Mouse (Mus musculus) Patski (cell line): ENCODE data around the gene Hist1h1c. TPM values are rescaled to one million over a fixed set of nuclear protein-coding genes. Genes with fewer than 3 reads are reported as not detected.
"Not testable (repeated sequence)": the region's sequence is repeated elsewhere in the genome, so short reads cannot be mapped to it uniquely, and the experiment has no call there.

Experiments
- ATAC-seq: fragments of 100-300 bp; one replicate; pipeline ENCODE4 v1.8.0; 2021
- CTCF ChIA-PET: fragments of 350-600 bp; sonication (Branson Sonifier 250); formaldehyde crosslinking; loops from one replicate; lab custom pipeline; 2022; ENCODE audit warnings: inconsistent platforms; lab: Charles Lee
- POLR2A ChIA-PET: fragments of 350-600 bp; sonication (Branson Sonifier 250); formaldehyde crosslinking; loops from one replicate; lab custom pipeline; 2022; ENCODE audit warnings: antibody characterized with exemption, inconsistent platforms; lab: Charles Lee
- DNase-seq: peaks from one replicate; pipeline ENCODE4 v3.0.0-alpha.2; 2011; ENCODE audit warnings: low read depth, low spot score
- H3K27me3 ChIP-seq: fragments of 371-371 bp; one replicate; pipeline ENCODE4 v1.5.1; 2021
- CTCF ChIP-seq: fragments of 100-300 bp; IDR thresholded peaks from one replicate; pipeline ENCODE4 v1.5.1; 2021
- in situ Hi-C: fragments of 300-500 bp; cut with MboI; formaldehyde crosslinking; loops from 3 replicates; pipeline ENCODE4 v1.11.1; 2018; ENCODE audit warnings: low pct_unique_long_range_greater_than_20kb, mixed read lengths
- polyA plus RNA-seq: library from polyadenylated mRNA; unstranded; gene quantifications from one replicate; pipeline ENCODE4 v1.2.3, GENCODE M21; 2021

Hist1h1c gene
- polyA plus RNA-seq, 1 experiment from 2014 or later: 245 TPM

DNA sequence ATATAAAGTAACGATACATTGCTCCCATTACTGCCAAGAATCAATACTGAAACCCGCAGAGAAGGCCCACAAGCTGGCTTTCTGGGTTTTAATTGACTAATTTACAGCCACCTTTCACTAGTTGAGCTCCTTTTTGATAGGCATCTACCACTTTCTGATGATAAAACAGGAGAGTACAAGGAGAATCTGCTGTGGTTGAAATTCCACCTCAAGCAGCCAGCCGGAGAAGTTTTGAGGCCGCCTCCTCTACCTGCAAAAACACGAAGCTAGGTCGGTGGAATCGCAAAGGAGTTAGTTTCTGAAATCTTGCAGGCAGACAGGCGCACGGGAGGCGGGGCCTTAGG lies 24.6 kb downstream of the Hist1h1c start:
- no peak for TF ChIP-seq CTCF
- in situ Hi-C loops: loop anchor here (25.0 kb wide), 1 partner anchor 1976 kb away; the partner anchor contains the start of genes Hist1h1b, Hist1h2an, Hist1h2bp and Hist1h3i
- ATAC-seq (no peak), DNase-seq (no peak)
- POLR2A ChIA-PET: interaction anchor here (0.9 to 1.7 kb wide), 3 partner anchors 9 to 22 kb away, joined by 3 to 4 read pairs (median 4); no protein-coding TSS in a partner anchor
- H3K27me3 ChIP-seq: no peaks in the 10 kb centered on the region
- CTCF ChIA-PET: interaction anchor here (1.2 kb wide), 1 partner anchor 10 kb away, joined by 4 read pairs; no protein-coding TSS in a partner anchor

DNA sequence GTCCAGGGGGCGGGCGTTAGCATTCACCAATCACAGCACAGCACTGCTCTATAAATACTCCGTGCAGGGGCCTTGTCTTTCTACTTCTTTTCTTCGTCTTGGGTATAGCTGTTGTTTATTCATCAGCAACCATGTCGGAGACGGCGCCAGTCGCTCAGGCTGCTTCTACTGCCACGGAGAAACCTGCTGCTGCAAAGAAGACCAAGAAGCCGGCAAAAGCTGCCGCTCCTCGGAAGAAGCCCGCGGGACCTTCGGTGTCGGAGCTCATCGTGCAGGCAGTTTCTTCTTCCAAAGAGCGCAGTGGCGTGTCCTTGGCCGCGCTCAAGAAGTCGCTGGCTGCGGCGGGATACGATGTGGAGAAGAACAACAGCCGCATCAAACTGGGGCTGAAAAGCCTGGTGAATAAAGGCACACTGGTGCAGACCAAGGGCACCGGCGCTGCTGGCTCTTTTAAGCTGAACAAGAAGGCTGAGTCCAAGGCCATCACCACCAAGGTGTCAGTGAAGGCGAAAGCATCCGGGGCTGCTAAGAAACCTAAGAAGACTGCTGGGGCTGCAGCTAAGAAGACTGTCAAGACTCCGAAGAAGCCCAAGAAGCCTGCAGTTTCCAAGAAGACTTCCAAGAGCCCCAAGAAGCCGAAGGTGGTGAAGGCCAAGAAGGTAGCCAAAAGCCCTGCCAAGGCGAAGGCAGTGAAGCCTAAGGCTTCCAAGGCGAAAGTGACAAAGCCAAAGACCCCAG lies 25.1 kb downstream of the Hist1h1c start, which contains the start of gene Hist1h1a:
Gene Hist1h1a, plus strand, starts transcription at position 81 of the 738 bp plus-strand sequence.
- peak; percentile 52 for ATAC-seq
- CTCF ChIA-PET: interaction anchor here (1.2 kb wide), 1 partner anchor 10 kb away, joined by 4 read pairs; no protein-coding TSS in a partner anchor
- no peak for TF ChIP-seq CTCF
- in situ Hi-C loops: loop anchor here (25.0 kb wide), 1 partner anchor 1976 kb away; the partner anchor contains the start of genes Hist1h1b, Hist1h2an, Hist1h2bp and Hist1h3i
- no peaks in the 10 kb centered on the region for H3K27me3 ChIP-seq
- POLR2A ChIA-PET: interaction anchor here (0.9 to 1.7 kb wide), 3 partner anchors 9 to 23 kb away, joined by 3 to 4 read pairs (median 4); no protein-coding TSS in a partner anchor
- peak; percentile 64 for DNase-seq

DNA sequence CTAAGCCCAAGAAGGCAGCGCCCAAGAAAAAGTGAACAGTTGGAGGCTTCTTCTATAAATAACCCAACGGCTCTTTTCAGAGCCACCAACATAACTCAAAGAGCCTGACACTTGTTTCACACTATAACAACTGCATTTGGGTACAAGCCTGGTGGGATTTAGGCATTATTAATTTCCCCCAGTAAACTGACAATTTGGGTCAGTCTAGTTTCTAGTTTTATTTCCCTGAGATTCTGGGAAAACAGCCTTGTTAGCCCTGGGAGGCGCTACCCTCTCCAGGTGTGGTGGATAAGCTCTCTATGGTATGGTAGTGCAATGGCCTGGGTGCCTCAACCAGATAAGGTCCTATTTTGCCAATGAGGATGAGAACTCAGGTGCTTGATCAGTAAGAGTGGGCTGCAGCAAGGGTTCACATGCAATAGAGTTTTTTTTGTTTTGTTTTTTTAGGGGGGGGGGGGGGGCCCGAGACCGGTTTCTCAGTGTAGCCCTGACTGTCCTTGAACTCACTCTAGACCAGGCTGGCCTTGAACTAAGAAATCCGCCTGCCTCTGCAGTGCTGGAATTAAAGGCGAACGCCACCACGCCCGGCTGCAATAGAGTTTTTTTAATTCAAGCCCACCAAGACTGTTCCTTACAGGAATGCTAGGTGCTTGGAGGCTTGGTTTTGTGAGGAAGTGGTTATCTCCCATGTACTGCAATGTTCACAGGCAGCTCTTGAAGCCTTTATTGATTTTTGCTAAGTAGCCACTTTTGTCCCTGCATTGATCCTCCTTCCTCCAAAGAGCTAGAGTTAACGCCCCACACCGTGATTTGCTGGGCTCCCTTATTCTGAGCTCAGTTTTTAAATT lies 25.9 kb downstream of the Hist1h1c start:
- H3K27me3 ChIP-seq: no peaks in the 10 kb centered on the region
- TF ChIP-seq CTCF: no peak
- CTCF ChIA-PET: no interaction called here
- in situ Hi-C loops: loop anchor here (25.0 kb wide), 1 partner anchor 1977 kb away; the partner anchor contains the start of genes Hist1h1b, Hist1h2an, Hist1h2bp and Hist1h3i
- POLR2A ChIA-PET: no interaction called here
- ATAC-seq: no peak
- DNase-seq: no peak

DNA sequence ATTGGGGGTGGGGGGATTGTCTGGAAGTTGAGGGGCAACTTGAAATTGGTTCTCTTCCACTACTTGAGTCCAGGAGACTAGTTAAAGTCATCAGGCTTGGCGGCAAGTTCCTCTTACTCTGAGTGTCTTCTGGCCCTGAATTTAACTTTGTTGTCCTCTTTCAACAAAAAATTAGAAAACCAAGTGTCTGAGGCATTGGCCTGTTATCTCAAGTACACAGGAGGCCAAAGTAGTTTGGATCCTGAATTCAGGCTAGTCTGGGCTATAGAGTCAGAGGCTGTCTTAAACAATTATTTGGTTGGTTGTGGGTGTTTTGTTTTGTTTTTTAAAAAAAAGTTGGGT lies 26.5 kb downstream of the Hist1h1c start:
- no peak for ATAC-seq
- DNase-seq: no peak
- in situ Hi-C loops: loop anchor here (25.0 kb wide), 1 partner anchor 1978 kb away; the partner anchor contains the start of genes Hist1h1b, Hist1h2an, Hist1h2bp and Hist1h3i
- ChIA-PET POLR2A (no interaction called here), CTCF (no interaction called here)
- TF ChIP-seq CTCF: no peak
- no peaks in the 10 kb centered on the region for H3K27me3 ChIP-seq

DNA sequence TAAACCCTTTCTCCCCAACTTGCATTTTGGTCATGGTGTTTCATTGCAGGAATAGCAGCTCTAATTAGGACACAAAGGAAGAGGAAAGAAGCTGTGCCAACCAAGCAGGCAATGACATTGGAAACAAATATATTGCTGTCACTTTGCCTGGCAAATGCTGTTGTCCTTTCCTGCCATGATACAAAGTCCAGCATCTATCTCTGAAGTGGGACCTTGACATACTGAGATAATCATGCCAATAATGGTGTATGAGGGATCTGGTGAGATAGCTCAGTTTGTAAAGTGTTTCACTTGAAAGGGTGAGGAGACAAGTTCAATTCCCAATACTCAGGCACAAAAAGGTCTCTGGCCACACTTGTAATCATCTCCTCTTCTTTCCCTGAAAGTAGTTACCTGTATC lies 28.2 kb downstream of the Hist1h1c start:
- DNase-seq (no peak), ATAC-seq (no peak)
- ChIA-PET CTCF (no interaction called here), POLR2A (no interaction called here)
- in situ Hi-C loops: loop anchor here (25.0 kb wide), 1 partner anchor 1979 kb away; the partner anchor contains the start of genes Hist1h1b, Hist1h2an, Hist1h2bp and Hist1h3i
- no peaks in the 10 kb centered on the region for H3K27me3 ChIP-seq
- TF ChIP-seq CTCF: no peak

DNA sequence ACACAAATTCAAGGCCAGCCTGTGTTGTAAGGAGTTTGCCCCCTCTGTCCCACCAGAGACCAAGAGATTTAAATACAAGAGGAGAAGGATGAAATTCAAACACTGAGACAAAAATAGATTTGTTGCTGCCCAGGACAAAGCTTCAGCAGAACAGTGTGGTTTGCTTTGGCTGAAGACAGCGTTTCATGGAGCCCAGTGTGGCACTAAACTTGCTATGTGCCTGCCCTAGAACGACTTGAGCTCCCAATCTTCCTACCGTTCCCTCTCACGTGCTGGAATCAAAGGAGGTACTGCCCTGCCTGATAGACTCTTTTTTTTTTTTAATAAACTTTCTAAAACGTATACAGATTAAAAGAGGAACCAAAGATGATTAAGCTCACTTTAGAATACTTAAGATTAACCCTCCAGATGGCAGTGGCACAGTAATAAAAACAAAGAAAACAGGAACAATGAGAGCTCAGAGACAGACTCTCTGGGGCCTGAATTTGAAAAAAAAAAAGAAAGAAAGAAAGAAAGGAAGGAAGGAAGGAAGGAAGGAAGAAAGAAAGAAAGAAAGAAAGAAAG lies 30.3 kb downstream of the Hist1h1c start:
- H3K27me3 ChIP-seq: no peaks in the 10 kb centered on the region
- ATAC-seq (no peak), DNase-seq (no peak)
- CTCF ChIA-PET: interaction anchor here (0.7 kb wide), 1 partner anchor 1763 kb away, joined by 3 read pairs; no protein-coding TSS in a partner anchor
- POLR2A ChIA-PET: interaction anchor here (0.9 kb wide), 1 partner anchor 187 kb away, joined by 3 read pairs; no protein-coding TSS in a partner anchor
- TF ChIP-seq CTCF: no peak
- in situ Hi-C loops: loop anchor here (25.0 kb wide), 1 partner anchor 1982 kb away; the partner anchor contains the start of genes Hist1h1b, Hist1h2an, Hist1h2bp and Hist1h3i

DNA sequence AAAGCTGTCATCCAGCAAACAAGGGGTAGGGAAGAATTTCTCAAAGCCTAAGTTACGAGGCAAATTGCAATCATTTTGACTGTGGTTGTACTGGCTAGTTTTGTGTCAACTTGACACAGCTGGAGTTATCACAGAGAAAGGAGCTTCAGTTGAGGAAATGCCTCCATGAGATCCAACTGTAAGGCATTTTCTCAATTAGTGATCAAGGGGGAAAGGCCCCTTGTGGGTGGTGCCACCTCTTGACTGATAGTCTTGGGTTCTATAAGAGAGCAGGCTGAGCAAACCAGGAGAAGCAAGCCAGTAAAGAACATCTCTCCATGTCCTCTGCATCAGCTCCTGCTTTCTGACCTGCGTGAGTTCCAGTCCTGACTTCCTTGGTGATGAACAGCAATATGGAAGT lies 31.0 kb downstream of the Hist1h1c start, which contains the start of gene Trim38:
Gene Trim38, plus strand, starts transcription at position 301 of the 400 bp plus-strand sequence.
- ATAC-seq, DNase-seq, POLR2A ChIA-PET, CTCF ChIA-PET, H3K27me3 ChIP-seq: not testable (repeated sequence)
- in situ Hi-C loops: loop anchor here (25.0 kb wide), 1 partner anchor 1982 kb away; the partner anchor contains the start of genes Hist1h1b, Hist1h2an, Hist1h2bp and Hist1h3i

DNA sequence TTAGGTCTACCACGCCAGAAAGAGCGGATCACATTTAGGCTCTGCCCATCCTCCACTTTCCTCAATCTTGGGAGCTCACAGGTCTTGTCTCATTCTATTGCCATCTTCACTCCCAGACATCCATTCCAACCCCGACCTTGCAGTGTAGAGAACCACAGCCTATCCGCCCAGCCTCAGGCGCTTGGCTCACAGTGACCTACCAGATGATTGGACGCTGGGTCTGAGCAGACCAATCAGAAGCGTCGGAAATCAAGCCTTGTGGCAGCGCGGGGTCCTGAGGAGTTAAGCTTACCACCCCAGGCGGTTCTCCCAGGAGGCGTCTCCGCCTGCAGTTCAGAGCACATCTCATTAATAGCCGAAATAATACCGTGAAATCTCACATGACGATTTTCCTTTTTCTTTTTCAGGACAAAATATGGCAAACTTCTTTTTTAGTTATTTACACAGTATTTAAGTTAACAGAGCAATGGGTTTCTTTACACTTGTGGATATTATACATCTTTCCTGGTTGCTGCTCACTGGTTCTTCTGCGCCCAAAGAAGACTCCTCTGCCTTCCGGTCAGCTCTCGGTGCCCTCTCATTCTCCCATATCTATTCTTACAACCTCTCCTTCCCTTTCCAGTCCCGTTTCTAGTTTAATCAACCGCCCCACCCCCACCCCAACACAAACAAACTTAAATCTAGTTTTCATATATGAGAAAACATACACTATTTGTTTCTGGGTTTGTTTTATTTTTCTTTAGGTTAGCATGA lies 34.1 kb downstream of the Hist1h1c start:
- POLR2A ChIA-PET: interaction anchor here (1.4 kb wide), 1 partner anchor 9 kb away, joined by 4 read pairs; the partner anchor contains the start of gene Hist1h1a
- no peak for ATAC-seq
- CTCF ChIA-PET: no interaction called here
- in situ Hi-C loops: loop anchor here (25.0 kb wide), 1 partner anchor 1985 kb away; the partner anchor contains the start of genes Hist1h1b, Hist1h2an, Hist1h2bp and Hist1h3i
- no peaks in the 10 kb centered on the region for H3K27me3 ChIP-seq
- DNase-seq: no peak
- TF ChIP-seq CTCF: no peak

DNA sequence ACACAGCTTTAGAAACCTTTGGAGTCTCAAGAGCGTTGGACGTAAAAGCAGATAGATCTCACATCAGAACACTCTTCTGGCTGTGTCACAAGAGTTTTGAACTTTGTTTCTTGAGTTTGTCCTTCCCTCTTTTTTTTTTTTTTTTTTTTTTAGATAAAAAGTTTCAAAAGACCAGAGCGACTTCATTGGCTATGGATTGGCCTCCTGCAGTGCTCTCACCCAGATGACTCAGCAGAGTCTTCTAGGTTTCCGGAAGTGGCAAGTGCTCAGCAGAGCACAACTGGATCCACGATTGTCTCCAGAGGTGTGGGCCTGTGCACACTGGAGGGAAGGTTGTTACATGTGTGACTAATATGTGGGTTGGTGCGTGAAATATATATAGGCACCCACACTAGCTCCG lies 39.7 kb downstream of the Hist1h1c start:
- ChIA-PET CTCF (interaction anchor here (1.0 kb wide), 1 partner anchor 148 kb away, joined by 3 read pairs; no protein-coding TSS in a partner anchor), POLR2A (no interaction called here)
- DNase-seq (no peak), ATAC-seq (no peak)
- H3K27me3 ChIP-seq: peaks cover 10% of the 10 kb centered on the region
- TF ChIP-seq CTCF: no peak
- in situ Hi-C loops: no loop called here
